Mouse (Mus musculus) heart, postnatal 0 days (tissue): ENCODE data around the gene Klhdc8b.

ENCODE experiments used
- CTCF ChIP-seq: IDR thresholded peaks from 2 replicates; pipeline ENCODE4 v1.5.1; 2016; ENCODE audit warnings: antibody characterized with exemption, control low read depth, low read depth
- EP300 ChIP-seq: IDR thresholded peaks from 2 replicates; pipeline ENCODE4 v1.6.1; 2016; ENCODE audit warnings: antibody characterized with exemption, low read depth

DNA sequence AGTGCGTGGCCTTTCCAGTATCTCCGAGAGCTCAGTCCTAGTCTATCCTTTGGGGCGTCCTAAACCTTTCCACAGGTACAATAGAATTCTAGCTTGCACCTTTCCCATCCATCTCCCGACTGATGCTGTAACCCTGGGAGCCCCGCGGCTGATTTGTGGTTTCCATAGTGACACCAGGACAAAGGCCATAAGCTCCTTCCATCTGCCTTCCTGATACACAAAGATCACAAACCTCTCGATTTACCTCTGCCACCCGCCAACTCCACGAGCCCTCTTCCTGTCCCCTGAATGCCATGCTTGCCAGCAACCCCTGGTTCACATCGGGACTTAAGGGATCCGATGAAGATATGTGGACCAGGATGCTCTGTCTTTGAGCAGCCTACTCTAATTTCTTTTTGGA lies 17.9 kb upstream of the Klhdc8b start:
- TF ChIP-seq CTCF (no peak), EP300 (no peak)
